Mouse (Mus musculus): ENCODE measurements around the gene Snrnp27. TPM values are rescaled to one million over a fixed set of nuclear protein-coding genes. Genes with fewer than 3 reads are reported as not detected.

Gene Snrnp27
- polyA plus RNA-seq, 1 experiment = 62.5 TPM

DNA sequence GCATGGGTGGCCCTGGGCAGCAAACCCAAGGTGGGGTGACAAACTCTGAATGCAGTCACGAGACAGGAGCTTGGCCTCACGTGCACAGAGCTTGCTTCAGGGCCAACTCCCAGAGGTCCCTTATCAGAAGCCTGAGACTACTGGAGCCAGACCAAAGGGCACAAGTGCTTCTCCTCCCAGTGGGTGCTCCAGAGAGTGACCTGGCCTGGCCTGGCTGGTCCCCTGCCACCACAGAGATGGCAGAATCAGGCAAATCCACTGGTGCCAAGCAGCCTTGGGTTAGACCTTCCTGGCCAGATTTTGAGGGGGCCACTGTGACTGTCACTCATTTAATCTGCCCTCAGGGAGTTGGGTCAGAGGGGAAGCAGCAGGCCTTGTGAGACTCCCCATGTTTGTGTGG, 47.8 kb downstream of the Snrnp27 start:
- 96% methylated on average over 2 of the region's 2 CpGs for WGBS
- H3K4me1 ChIP-seq (ENCODE audit: control insufficient read depth, insufficient read depth, low read length) = no peaks in the 10 kb centered on the region; the same call in 1 of the 2 replicates
- no peak for TF ChIP-seq CTCF (IDR thresholded peaks at IDR 0.05; ENCODE audit: borderline replicate concordance, insufficient read depth, low read depth, low read length)
- no peak for TF ChIP-seq POLR2A (IDR thresholded peaks at IDR 0.05; ENCODE audit: borderline replicate concordance, insufficient read depth, low read length)
- no peak overlapping the region for H3K4me3 ChIP-seq (replicated peaks; ENCODE audit: insufficient read depth, low read depth, low read length)
- DNase-seq = no peak
- no peaks in the 10 kb centered on the region for H3K27me3 ChIP-seq (ENCODE audit: control insufficient read depth, insufficient read depth, low read length)
- no peak overlapping the region for H3K27ac ChIP-seq (ENCODE audit: insufficient read depth, low read length)

- Histone ChIP-seq H3K4me1 (ENCODE audit: control insufficient read depth, insufficient read depth, low read length) (peaks cover 9% of the 10 kb centered on the region), H3K4me3 (replicated peaks; ENCODE audit: insufficient read depth, low read depth, low read length) (no peak overlapping the region), H3K27ac (ENCODE audit: insufficient read depth, low read length) (no peak overlapping the region), H3K27me3 (ENCODE audit: control insufficient read depth, insufficient read depth, low read length) (no peaks in the 10 kb centered on the region)
- TF ChIP-seq CTCF (IDR thresholded peaks at IDR 0.05; ENCODE audit: borderline replicate concordance, insufficient read depth, low read depth, low read length) (no peak), POLR2A (IDR thresholded peaks at IDR 0.05; ENCODE audit: borderline replicate concordance, insufficient read depth, low read length) (no peak)
- 31% methylated on average over 3 of the region's 3 CpGs for WGBS
- DNase-seq = no peak
Observed at GRCm38 (mm10) chr6:86630141-86630540, 54.2 kb downstream of the Snrnp27 start.

DNA sequence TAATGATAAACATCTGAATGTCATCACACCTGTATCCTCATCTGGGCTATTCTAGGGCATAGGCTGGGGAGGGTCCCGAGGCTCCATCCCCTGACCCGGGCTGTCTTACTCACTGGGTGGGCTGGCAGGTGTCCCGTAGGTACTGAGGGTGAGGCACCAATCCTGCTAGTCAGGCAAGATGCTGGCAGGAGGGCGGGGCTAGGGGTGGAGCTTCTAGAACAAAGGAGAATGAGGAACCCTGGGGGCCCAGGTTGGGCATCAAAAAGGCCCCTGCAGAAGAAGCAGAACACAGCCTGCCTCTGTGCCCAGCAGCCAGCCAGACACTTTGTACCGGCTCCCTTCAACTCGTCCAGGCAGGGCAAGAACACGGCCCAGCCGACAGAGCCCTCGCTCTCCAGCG, 56.4 kb downstream of the Snrnp27 start, which contains the start of gene Asprv1:
Asprv1 (plus strand) TSS at position 219 of the 400 bp plus-strand sequence.
- no peak for TF ChIP-seq POLR2A (IDR thresholded peaks at IDR 0.05; ENCODE audit: borderline replicate concordance, insufficient read depth, low read length)
- no peak for TF ChIP-seq CTCF (IDR thresholded peaks at IDR 0.05; ENCODE audit: borderline replicate concordance, insufficient read depth, low read depth, low read length)
- no peak within 1 kb of the TSS for H3K4me3 ChIP-seq (replicated peaks; ENCODE audit: insufficient read depth, low read depth, low read length)
- H3K27me3 ChIP-seq (ENCODE audit: control insufficient read depth, insufficient read depth, low read length) = no peaks in the 10 kb centered on the region
- no peak within 1 kb of the TSS for H3K27ac ChIP-seq (ENCODE audit: insufficient read depth, low read length)
- DNase-seq = no peak
- WGBS = 65% methylated on average over 10 of the region's 10 CpGs
- peaks cover 30% of the 10 kb centered on the region for H3K4me1 ChIP-seq (ENCODE audit: control insufficient read depth, insufficient read depth, low read length)

Other genes with a start within 250 kb of the Snrnp27 start
- gene C87436, start 246.1 kb downstream of the Snrnp27 start, polyA plus RNA-seq (2012; rRNA removed) = 24.3 and 25.3 TPM in 2 replicates
- 179 and 186 TPM in 2 replicates for gene Pcbp1, start 158.2 kb downstream of the Snrnp27 start, polyA plus RNA-seq (2012; rRNA removed)
- gene Asprv1, start 56.4 kb downstream of the Snrnp27 start, polyA plus RNA-seq (2012; rRNA removed) = 2.1 and 2.5 TPM in 2 replicates
- gene Mxd1, start 15.4 kb downstream of the Snrnp27 start, polyA plus RNA-seq (2012; rRNA removed) = 21.1 and 21.9 TPM in 2 replicates
- gene Gmcl1, start 48.9 kb upstream of the Snrnp27 start, polyA plus RNA-seq (2012; rRNA removed) = 30.3 and 31.0 TPM in 2 replicates
- gene Anxa4, start 109.1 kb upstream of the Snrnp27 start, polyA plus RNA-seq (2012; rRNA removed) = 7.3 and 8.1 TPM in 2 replicates
- gene Aak1, start 165.0 kb upstream of the Snrnp27 start, polyA plus RNA-seq (2012; rRNA removed) = 152 and 165 TPM in 2 replicates

Measured in cerebellum, adult 2 months (tissue).